Mouse (Mus musculus) spleen, adult 18-20 months (tissue): ENCODE measurements around the gene Gm2001.
"Not testable (repeated sequence)": the region's sequence is repeated elsewhere in the genome, so short reads cannot be mapped to it uniquely, and the experiment has no call there.

Experiments
- DNase-seq, 2 experiments: peaks; one replicate each; pipeline ENCODE4 v3.0.0; 2022; ENCODE audit warnings: mixed read lengths in 2 of 2

Gm2001 gene

DNA sequence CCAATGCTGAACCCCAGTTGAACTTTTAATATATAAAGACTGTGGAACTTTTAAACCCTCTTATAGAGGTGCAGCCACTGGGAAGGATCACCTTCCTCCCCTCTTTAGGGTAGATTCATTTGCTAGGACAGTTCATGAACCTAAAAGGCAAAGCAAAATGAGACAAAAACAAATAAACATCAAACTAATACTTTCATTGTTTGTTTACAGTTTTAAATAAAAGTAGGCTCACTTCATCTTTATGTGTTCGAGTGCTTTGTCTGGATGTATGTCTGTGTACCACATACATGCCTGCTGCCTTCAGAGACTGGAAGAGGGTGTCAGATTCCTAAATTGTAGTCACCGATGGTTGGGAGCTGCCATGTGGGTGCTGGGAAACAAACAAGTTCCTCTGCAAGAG is at the start of gene Gm2001:
Gm2001 (minus strand) TSS at position 101 of the 400 bp plus-strand sequence.
- not testable (repeated sequence) for DNase-seq

GRCm38 (mm10) chr12:87873772-87874171 is 31.6 kb upstream of the Gm2001 start, which contains the start of gene Gm2016:
Gene Gm2016, plus strand, starts transcription at chr12:87874072.
- DNase-seq, result not testable (repeated sequence)

DNA sequence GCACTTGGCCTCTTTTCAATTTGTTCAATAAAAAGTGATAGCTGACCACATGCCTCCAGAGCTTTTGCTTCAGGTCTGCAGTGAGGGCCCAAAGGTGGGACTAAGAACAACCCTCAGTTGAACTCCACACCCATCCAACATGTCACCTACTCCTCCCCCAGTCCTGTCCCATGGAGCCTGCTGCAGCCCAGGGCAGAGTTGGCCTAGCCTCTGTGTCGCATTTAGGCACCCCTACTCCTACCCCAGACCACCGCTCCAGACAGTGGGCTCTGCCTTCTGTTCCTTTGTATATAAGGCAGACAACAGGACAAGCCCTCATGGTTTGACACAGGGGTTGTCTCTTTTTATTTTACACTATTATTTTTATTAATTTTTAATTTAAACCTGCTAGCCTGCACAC is 21.9 kb upstream of the Gm2001 start:
- not testable (repeated sequence) for DNase-seq

DNA sequence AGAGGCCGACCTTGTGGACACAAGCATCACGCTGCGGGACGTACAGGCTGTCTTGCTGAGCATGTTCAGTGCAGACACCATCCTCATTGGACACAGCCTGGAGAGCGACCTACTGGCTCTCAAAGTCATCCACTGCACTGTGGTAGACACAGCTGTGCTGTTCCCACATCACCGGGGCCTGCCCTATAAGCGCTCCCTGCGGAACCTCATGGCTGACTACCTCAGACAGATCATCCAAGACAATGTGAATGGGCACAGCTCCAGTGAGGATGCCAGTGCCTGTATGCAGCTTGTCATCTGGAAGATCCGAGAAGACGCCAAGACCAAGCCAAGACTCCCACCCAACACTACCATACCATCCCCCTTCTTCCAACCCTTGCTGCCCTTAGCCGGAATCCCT is 21.5 kb upstream of the Gm2001 start:
- DNase-seq, result peak in 1 of 2 experiments; percentile 7

GRCm38 (mm10) chr12:87861740-87862692 is 19.9 kb upstream of the Gm2001 start:
- peak in 1 of 2 experiments; percentile 7 for DNase-seq

DNA sequence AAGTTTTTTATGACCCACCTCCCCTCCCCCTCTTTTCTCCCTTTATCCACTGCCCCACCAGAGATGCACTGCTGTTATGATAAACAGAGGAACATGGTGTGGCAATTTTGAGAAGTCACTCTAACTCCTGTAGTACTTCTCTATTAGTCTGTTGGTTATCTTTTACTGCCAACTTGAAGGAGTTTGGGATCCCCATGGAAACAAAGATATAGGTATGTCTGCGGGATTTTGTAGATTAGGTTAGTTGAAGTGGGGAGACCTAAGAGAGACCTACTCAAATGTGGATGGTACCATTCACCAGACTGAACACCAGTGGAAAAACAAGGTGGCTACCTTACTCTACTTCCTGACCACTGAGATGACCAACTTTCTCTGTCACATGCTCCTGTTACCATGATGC is 13.9 kb upstream of the Gm2001 start:
- DNase-seq, result not testable (repeated sequence)

DNA sequence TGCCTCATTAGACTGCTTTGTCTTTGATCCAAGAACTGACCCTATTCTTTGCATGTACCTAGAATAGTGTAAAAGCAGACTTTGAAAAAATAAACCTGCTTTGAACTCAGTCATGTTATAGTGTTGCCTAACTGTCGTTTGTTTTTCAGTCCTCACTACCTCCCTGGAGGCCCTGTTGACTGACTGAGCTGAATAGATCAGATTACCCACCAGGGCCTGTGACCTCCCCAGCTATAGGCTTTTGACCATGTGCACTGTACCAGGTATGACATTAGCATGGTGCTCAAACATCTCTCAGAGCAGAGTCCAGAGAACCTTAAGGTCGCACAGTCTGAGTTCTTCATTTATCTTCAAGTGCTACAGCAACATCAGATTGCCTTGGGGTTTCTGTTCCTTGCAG is 8.5 kb upstream of the Gm2001 start:
- DNase-seq, result not testable (repeated sequence)

- DNase-seq, result not testable (repeated sequence)
These were observed 25.9 kb downstream of the Gm2001 start, which contains the start of gene BB287469 for GRCm38 (mm10) chr12:87816277-87816676. Gene BB287469, plus strand, starts transcription at chr12:87816577.

DNA sequence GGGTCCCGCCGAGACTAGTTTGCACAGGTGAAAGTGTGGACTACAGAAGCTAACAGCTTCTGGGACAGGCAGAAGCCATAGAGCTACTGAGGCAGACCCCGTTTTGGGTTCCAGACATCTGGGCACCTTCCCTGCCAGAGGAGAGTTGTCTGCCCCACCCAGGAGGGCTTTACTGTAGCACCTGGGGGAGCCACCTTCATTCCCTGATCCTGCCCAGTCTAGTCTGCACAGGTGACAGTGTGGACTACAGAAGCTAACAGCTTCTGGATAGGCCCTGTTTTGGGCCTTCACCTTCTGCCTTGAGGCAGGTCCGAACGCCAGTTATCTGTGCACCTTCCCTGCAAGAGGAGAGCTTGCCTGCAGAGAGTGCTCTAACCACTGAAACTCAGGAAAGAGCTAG is 44.2 kb downstream of the Gm2001 start:
- DNase-seq, result not testable (repeated sequence)

- not testable (repeated sequence) for DNase-seq
These were observed 46.9 kb downstream of the Gm2001 start, which contains the start of gene Gm21936 for GRCm38 (mm10) chr12:87795212-87795611. Gene Gm21936, plus strand, starts transcription at chr12:87795512.
